Mouse (Mus musculus) ES-E14 (cell line): ENCODE measurements around the gene Rora.

ENCODE experiments used
- CHD2 ChIP-seq: IDR thresholded peaks from 2 replicates; pipeline ENCODE4 v1.6.1; 2014; ENCODE audit warnings: mild to moderate bottlenecking, low read depth, low read length, inconsistent platforms
- HCFC1 ChIP-seq: IDR thresholded peaks from 2 replicates; pipeline ENCODE4 v1.6.1; 2012; ENCODE audit warnings: low read length, inconsistent platforms, borderline replicate concordance; ENCODE audit not compliant: insufficient read depth
- ZC3H11A ChIP-seq: IDR thresholded peaks from 2 replicates; pipeline ENCODE4 v1.6.1; 2012; ENCODE audit warnings: low read depth, mild to moderate bottlenecking, inconsistent platforms, low read length, borderline replicate concordance

- TF ChIP-seq HCFC1 (no peak), CHD2 (no peak), ZC3H11A (no peak)
These were observed 382.7 kb downstream of the Rora start for GRCm38 (mm10) chr9:69036296-69036695.
